Mouse (Mus musculus) cerebellum, adult 9-10 months (tissue): ENCODE results near the gene Mfsd13b.
"Not testable (repeated sequence)": the region's sequence is repeated elsewhere in the genome, so short reads cannot be mapped to it uniquely, and the experiment has no call there.

ENCODE experiments used
- DNase-seq: peaks from one replicate; pipeline ENCODE4 v3.0.0; 2022

Gene Mfsd13b

GRCm38 (mm10) chr7:120999021-120999530 is 16.8 kb downstream of the Mfsd13b start:
- no peak for DNase-seq

GRCm38 (mm10) chr7:121000065-121000822 is 17.9 kb downstream of the Mfsd13b start:
- DNase-seq: no peak

- no peak for DNase-seq
These were observed 19.6 kb downstream of the Mfsd13b start for GRCm38 (mm10) chr7:121001879-121002278.

- DNase-seq: no peak
These were observed 20.2 kb downstream of the Mfsd13b start for GRCm38 (mm10) chr7:121002407-121002928.

- DNase-seq: no peak
These were observed 21.6 kb downstream of the Mfsd13b start for GRCm38 (mm10) chr7:121003793-121004418.

- no peak for DNase-seq
These were observed 29.7 kb downstream of the Mfsd13b start for GRCm38 (mm10) chr7:121011794-121012689.

GRCm38 (mm10) chr7:121014486-121014885 is 32.2 kb downstream of the Mfsd13b start:
- no peak for DNase-seq

- no peak for DNase-seq
These were observed 36.5 kb downstream of the Mfsd13b start for GRCm38 (mm10) chr7:121018778-121019177.

GRCm38 (mm10) chr7:121020277-121020676 is 38.0 kb downstream of the Mfsd13b start:
- DNase-seq: no peak

- no peak for DNase-seq
These were observed 43.1 kb downstream of the Mfsd13b start for GRCm38 (mm10) chr7:121025221-121026008.

GRCm38 (mm10) chr7:121026300-121026699 is 44.0 kb downstream of the Mfsd13b start:
- no peak for DNase-seq

- not testable (repeated sequence) for DNase-seq
These were observed 47.6 kb downstream of the Mfsd13b start for GRCm38 (mm10) chr7:121029947-121030346.

GRCm38 (mm10) chr7:121033856-121034652 is 51.7 kb downstream of the Mfsd13b start, which contains the start of gene Mettl9:
Gene Mettl9, plus strand, starts transcription at chr7:121034445.
- peak; percentile 94 for DNase-seq

GRCm38 (mm10) chr7:121034701-121035141 is 52.4 kb downstream of the Mfsd13b start:
- DNase-seq: no peak

- DNase-seq: peak; percentile 38
These were observed 52.9 kb downstream of the Mfsd13b start for GRCm38 (mm10) chr7:121035161-121035721.

- DNase-seq: no peak
These were observed 58.3 kb downstream of the Mfsd13b start for GRCm38 (mm10) chr7:121040595-121040994.

- DNase-seq: no peak
These were observed 59.7 kb downstream of the Mfsd13b start for GRCm38 (mm10) chr7:121041989-121042388.

GRCm38 (mm10) chr7:121043004-121043403 is 60.7 kb downstream of the Mfsd13b start:
- DNase-seq: no peak

- DNase-seq: no peak
These were observed 61.2 kb downstream of the Mfsd13b start for GRCm38 (mm10) chr7:121043510-121043909.

- no peak for DNase-seq
These were observed 61.9 kb downstream of the Mfsd13b start for GRCm38 (mm10) chr7:121044251-121044650.
